Comparison of ENCODE assay signal across 8 mouse cellular contexts in genomic region chrX:101131992-101132791, GRCm38 (mm10). TPM values are rescaled to one million over a fixed set of nuclear protein-coding genes. Genes with fewer than 3 reads are reported as not detected.
DNase-seq lines count a peak whose midpoint lies in the region; ATAC-seq and TF ChIP-seq lines count a peak whose summit lies in the region.

No protein-coding gene starts in this region.

- WGBS in kidney, adult 2 months: 23% methylated on average over 12 of the region's 12 CpGs
- 39% methylated on average over 12 of the region's 12 CpGs for WGBS in embryonic facial prominence, embryonic 13.5 days
- 51% methylated on average over 12 of the region's 12 CpGs for WGBS in hindbrain, embryonic 10.5 days
- 40% methylated on average over 12 of the region's 12 CpGs for WGBS in midbrain, embryonic 15.5 days

- no peak for TF ChIP-seq POLR2A in kidney, adult 2 months (IDR thresholded peaks at IDR 0.05; ENCODE audit: low read depth, low read length)
- no peak for TF ChIP-seq POLR2A in bone marrow macrophage, adult 2 months (IDR thresholded peaks at IDR 0.05; ENCODE audit: borderline replicate concordance, low read depth, low read length)

- peak overlapping the region; percentile 44 for H3K4me2 ChIP-seq in embryonic facial prominence, embryonic 13.5 days
- H3K4me2 ChIP-seq in midbrain, embryonic 15.5 days: peak overlapping the region; percentile 34

- ATAC-seq in embryonic facial prominence, embryonic 13.5 days (ENCODE audit: insufficient number of reproducible peaks, insufficient read depth, low FRiP score, low TSS enrichment, low read depth): no peak
- ATAC-seq in midbrain, embryonic 15.5 days (replicated peaks): peak; percentile 75

- no peaks in the 10 kb centered on the region for H3K36me3 ChIP-seq in kidney, adult 2 months (ENCODE audit: control insufficient read depth, insufficient read depth, low read length)
- no peaks in the 10 kb centered on the region for H3K36me3 ChIP-seq in embryonic facial prominence, embryonic 13.5 days
- no peaks in the 10 kb centered on the region for H3K36me3 ChIP-seq in hindbrain, embryonic 10.5 days
- no peaks in the 10 kb centered on the region for H3K36me3 ChIP-seq in midbrain, embryonic 15.5 days (replicated peaks)

- no peaks in the 10 kb centered on the region for H3K27me3 ChIP-seq in kidney, adult 2 months (replicated peaks; ENCODE audit: control insufficient read depth, insufficient read depth, low read length)
- H3K27me3 ChIP-seq in embryonic facial prominence, embryonic 13.5 days: no peaks in the 10 kb centered on the region; the same call in 1 of the 2 replicates
- H3K27me3 ChIP-seq in hindbrain, embryonic 10.5 days (ENCODE audit: insufficient read depth, poor library complexity, severe bottlenecking): no peaks in the 10 kb centered on the region
- no peaks in the 10 kb centered on the region for H3K27me3 ChIP-seq in midbrain, embryonic 15.5 days (replicated peaks)

- peak; percentile 47 for DNase-seq in kidney, adult 2 months
- DNase-seq in kidney, postnatal 25 days: no peak
- peak; percentile 3 for DNase-seq in hindbrain, embryonic 10.5 days (ENCODE audit: low spot score)
- DNase-seq in left cerebral cortex, postnatal 36 days (ENCODE audit: low spot score in 2 of 2): peak; percentile 8 to 9
- no peak for DNase-seq in urinary bladder, postnatal 10 days (ENCODE audit: low spot score)

- intact Hi-C loops in left cerebral cortex, postnatal 36 days (cut with DNase I): loop anchor here (1.0 to 2.0 kb wide), 2 partner anchors 153 to 197 kb away; no protein-coding TSS in a partner anchor

- no peak overlapping the region for H3K9ac ChIP-seq in embryonic facial prominence, embryonic 13.5 days
- H3K9ac ChIP-seq in midbrain, embryonic 15.5 days: no peak overlapping the region

- no peaks in the 10 kb centered on the region; the same call in 1 of the 2 replicates for H3K4me1 ChIP-seq in kidney, adult 2 months (ENCODE audit: control insufficient read depth, insufficient read depth, low read length)
- 0 out of 2 replicates have a peak, but pooled peaks cover 2% of the 10 kb centered on the region for H3K4me1 ChIP-seq in bone marrow macrophage, adult 2 months (ENCODE audit: control insufficient read depth, insufficient read depth, low read length)
- no peaks in the 10 kb centered on the region for H3K4me1 ChIP-seq in embryonic facial prominence, embryonic 13.5 days
- no peaks in the 10 kb centered on the region for H3K4me1 ChIP-seq in hindbrain, embryonic 10.5 days (replicated peaks)
- H3K4me1 ChIP-seq in midbrain, embryonic 15.5 days: no peaks in the 10 kb centered on the region

- H3K4me3 ChIP-seq in kidney, adult 2 months (ENCODE audit: insufficient read depth, low read depth, low read length): peak overlapping the region; percentile 28; the same call in 1 of the 2 replicates
- peak overlapping the region; percentile 40 for H3K4me3 ChIP-seq in bone marrow macrophage, adult 2 months (ENCODE audit: insufficient read depth, low read length)
- no peak overlapping the region; the same call in 1 of the 2 replicates for H3K4me3 ChIP-seq in embryonic facial prominence, embryonic 13.5 days
- no peak overlapping the region for H3K4me3 ChIP-seq in hindbrain, embryonic 10.5 days
- H3K4me3 ChIP-seq in midbrain, embryonic 15.5 days: peak overlapping the region; percentile 20

- no peaks in the 10 kb centered on the region for H3K9me3 ChIP-seq in embryonic facial prominence, embryonic 13.5 days
- H3K9me3 ChIP-seq in hindbrain, embryonic 10.5 days: no peaks in the 10 kb centered on the region
- H3K9me3 ChIP-seq in midbrain, embryonic 15.5 days: no peaks in the 10 kb centered on the region

- TF ChIP-seq CTCF in kidney, adult 2 months (conservative IDR thresholded peaks at IDR 0.05; ENCODE audit: insufficient read depth, insufficient read length, low read depth, low read length): 0 out of 2 replicates have a peak, but pooled peaks have one; percentile 19
- no peak for TF ChIP-seq CTCF in bone marrow macrophage, adult 2 months (IDR thresholded peaks at IDR 0.05; ENCODE audit: low read depth, low read length)

- no peak overlapping the region; the same call in 1 of the 2 replicates for H3K27ac ChIP-seq in kidney, adult 2 months (ENCODE audit: insufficient read depth, low read depth, low read length)
- peak overlapping the region; percentile 80 for H3K27ac ChIP-seq in bone marrow macrophage, adult 2 months (ENCODE audit: insufficient read depth, low read depth, low read length)
- no peak overlapping the region for H3K27ac ChIP-seq in embryonic facial prominence, embryonic 13.5 days
- H3K27ac ChIP-seq in hindbrain, embryonic 10.5 days: no peak overlapping the region
- peak overlapping the region; percentile 62 for H3K27ac ChIP-seq in midbrain, embryonic 15.5 days

RNA-seq across cellular contexts. Expression of gene Slc7a3, which starts 46.4 kb away (rescaled TPM):
- polyA plus RNA-seq in kidney, adult 2 months (2012; rRNA removed): 0.91 and 1.0 TPM in 2 replicates
- 0.29 and 0.71 TPM in 2 replicates for polyA plus RNA-seq in bone marrow macrophage, adult 2 months (2012; ENCODE audit: insufficient read depth, insufficient read length, missing spikeins)
- polyA plus RNA-seq in embryonic facial prominence, embryonic 13.5 days (2015; fragmentation: Nextera tagmentation; extraction: Ambion mirVana): 1.6 TPM in 2 replicates
- polyA plus RNA-seq in hindbrain, embryonic 10.5 days (2016; fragmentation: Nextera tagmentation; extraction: Ambion mirVana): 0.50 and 1.5 TPM in 2 replicates
- 1 to 10 TPM; 6.4 to 7.2 TPM for total RNA-seq in left cerebral cortex, postnatal 36 days (2021)
- 6.2 and 6.5 TPM in 2 replicates for polyA plus RNA-seq in midbrain, embryonic 15.5 days (2015; fragmentation: Nextera tagmentation; extraction: Ambion mirVana)

Comparison
In these comparisons a context has a peak if more than half of its experiments do, and no peak if none do; other contexts are left out.
1. DNase-seq: peak in kidney, adult 2 months (single experiment), hindbrain, embryonic 10.5 days (single experiment) and left cerebral cortex, postnatal 36 days (2 of 2); none in kidney, postnatal 25 days (0 of 2) and urinary bladder, postnatal 10 days (single experiment).
2. H3K27ac ChIP-seq: peak in bone marrow macrophage, adult 2 months (single experiment) and midbrain, embryonic 15.5 days (single experiment); none in kidney, adult 2 months (single experiment), embryonic facial prominence, embryonic 13.5 days (single experiment) and hindbrain, embryonic 10.5 days (single experiment).
3. H3K4me3 ChIP-seq: peak in kidney, adult 2 months (single experiment), bone marrow macrophage, adult 2 months (single experiment) and midbrain, embryonic 15.5 days (single experiment); none in embryonic facial prominence, embryonic 13.5 days (single experiment) and hindbrain, embryonic 10.5 days (single experiment).